Mouse (Mus musculus): ENCODE measurements around the gene Dusp19. TPM values are rescaled to one million over a fixed set of nuclear protein-coding genes. Genes with fewer than 3 reads are reported as not detected.

Gene Dusp19
- 11.1 TPM for polyA plus RNA-seq (2015; fragmentation: Illumina TruSeq; extraction: RNeasy Lipid Tissue Mini Kit (QIAGEN cat#74804); ENCODE audit: insufficient read depth, low replicate concordance)

GRCm38 (mm10) chr2:80616854-80617737 lies at the start of gene Dusp19, which contains the start of gene Nup35:
Gene Dusp19 (plus strand): TSS chr2:80617045.
Gene Nup35 (plus strand): TSS chr2:80617236.

GRCm38 (mm10) chr2:80581043-80581711 lies 35.7 kb upstream of the Dusp19 start, which contains the start of gene Nckap1:
Gene Nckap1 (minus strand): TSS chr2:80581380.

Other genes starting within 250 kb of the Dusp19 start
- 27.0 TPM for gene Frzb, start 169.4 kb upstream of the Dusp19 start, polyA plus RNA-seq (2015; fragmentation: Illumina TruSeq; extraction: RNeasy Lipid Tissue Mini Kit (QIAGEN cat#74804); ENCODE audit: insufficient read depth, low replicate concordance)
- 26.3 TPM for gene Nckap1, start 35.7 kb upstream of the Dusp19 start, polyA plus RNA-seq (2015; fragmentation: Illumina TruSeq; extraction: RNeasy Lipid Tissue Mini Kit (QIAGEN cat#74804); ENCODE audit: insufficient read depth, low replicate concordance)
- 33.1 TPM for gene Nup35, start 191 bp downstream of the Dusp19 start, polyA plus RNA-seq (2015; fragmentation: Illumina TruSeq; extraction: RNeasy Lipid Tissue Mini Kit (QIAGEN cat#74804); ENCODE audit: insufficient read depth, low replicate concordance)

Measured in spleen, adult 10 weeks (tissue).